Mouse (Mus musculus) liver, embryonic 14.5 days (tissue): ENCODE results near the gene Ppp2r2d.

Experiments
- CTCF ChIP-seq: IDR thresholded peaks from 2 replicates; pipeline ENCODE4 v1.5.1; 2016; ENCODE audit warnings: antibody characterized with exemption, low read depth, control low read depth
- EP300 ChIP-seq: IDR thresholded peaks from 2 replicates; pipeline ENCODE4 v1.6.1; 2016; ENCODE audit warnings: antibody characterized with exemption, low read depth

DNA sequence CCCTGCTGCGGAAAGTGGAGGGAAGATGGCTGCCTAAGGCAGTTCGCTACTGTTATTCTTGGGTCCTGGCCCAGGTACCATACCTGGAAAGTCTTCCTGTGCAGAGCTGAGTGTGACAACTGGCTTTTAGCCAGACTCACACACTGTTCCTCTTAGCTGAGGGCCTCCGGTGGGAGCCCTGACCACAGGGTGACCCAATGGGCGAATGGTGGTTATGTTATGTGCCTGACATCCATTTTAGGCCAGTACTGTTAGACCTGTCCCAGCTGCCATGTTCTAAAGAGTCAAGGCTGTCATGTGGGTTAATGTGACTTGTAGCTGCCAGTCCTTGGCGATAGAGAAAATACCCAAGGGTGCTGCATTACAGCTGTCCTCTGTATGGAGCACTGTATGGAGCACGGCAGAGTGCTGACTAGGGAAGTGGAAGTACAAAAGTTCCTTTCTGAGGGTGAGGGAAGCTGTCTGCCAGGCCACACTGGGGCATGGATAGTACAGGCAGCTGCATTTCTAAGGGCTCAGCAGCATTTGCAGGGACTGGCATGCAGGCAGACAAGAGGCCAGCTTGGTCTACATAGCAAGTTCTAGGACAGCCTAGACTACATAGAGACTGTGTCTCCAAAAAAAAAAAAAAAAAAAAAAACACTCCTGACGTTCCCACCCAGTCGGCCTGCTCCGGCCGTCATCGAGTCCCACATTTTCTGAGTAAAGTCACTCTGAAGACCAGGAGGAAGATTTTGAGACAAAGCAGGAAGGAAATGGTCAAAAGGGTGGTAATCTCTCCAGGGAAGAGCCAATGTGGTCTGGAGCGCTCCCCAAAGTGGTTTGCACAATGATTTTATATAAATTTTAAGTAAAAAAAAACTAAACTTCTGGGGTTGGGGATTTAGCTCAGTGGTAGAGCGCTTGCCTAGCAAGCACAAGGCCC is 39.7 kb downstream of the Ppp2r2d start:
- TF ChIP-seq CTCF (no peak), EP300 (no peak)
